Mouse (Mus musculus) MEL (cell line): Measurements from ENCODE around the gene Arhgef1.

Source experiments
- CTCF ChIP-seq, 3 experiments: IDR thresholded peaks in 2 of 3; conservative IDR thresholded peaks in 1 of 3; 2 replicates each; pipeline ENCODE4 v1.5.1; 2011 to 2012; ENCODE audit warnings: low read length in 3 of 3, low read depth in 2 of 3, mild to moderate bottlenecking in 2 of 3, improper control_type of control experiment in 1 of 3, inconsistent platforms in 1 of 3, mixed read lengths in 1 of 3, moderate library complexity in 1 of 3; ENCODE audit not compliant: control insufficient read depth in 1 of 3, insufficient read depth in 1 of 3, poor library complexity in 1 of 3, severe bottlenecking in 1 of 3
- EP300 ChIP-seq, 2 experiments: IDR thresholded peaks; 2 replicates each; pipeline ENCODE4 v1.6.1; 2011; ENCODE audit warnings: improper control_type of control experiment in 2 of 2, low read length in 2 of 2, low read depth in 1 of 2, mild to moderate bottlenecking in 1 of 2
- GATA1 ChIP-seq: IDR thresholded peaks from 2 replicates; pipeline ENCODE4 v1.6.1; 2011; ENCODE audit warnings: low read depth, low read length, improper control_type of control experiment
- HCFC1 ChIP-seq: IDR thresholded peaks from 2 replicates; pipeline ENCODE4 v1.6.1; 2012; ENCODE audit warnings: low read depth, mild to moderate bottlenecking, inconsistent platforms, low read length, improper control_type of control experiment, moderate library complexity
- MEF2A ChIP-seq: IDR thresholded peaks from 2 replicates; pipeline ENCODE4 v1.6.1; 2014; ENCODE audit warnings: low read depth, mild to moderate bottlenecking, inconsistent platforms, low read length, improper control_type of control experiment; ENCODE audit not compliant: poor library complexity, insufficient replicate concordance, severe bottlenecking; ENCODE audit errors: extremely low read depth
- POLR2A ChIP-seq, 2 experiments: IDR thresholded peaks; 2 replicates each; pipeline ENCODE4 v1.6.1; 2011 to 2012; ENCODE audit warnings: low read length in 2 of 2, mild to moderate bottlenecking in 2 of 2, control low read depth in 1 of 2, improper control_type of control experiment in 1 of 2, low read depth in 1 of 2, moderate library complexity in 1 of 2; ENCODE audit not compliant: control insufficient read depth in 1 of 2, insufficient read depth in 1 of 2, poor library complexity in 1 of 2
- RCOR1 ChIP-seq: IDR thresholded peaks from 2 replicates; pipeline ENCODE4 v1.6.1; 2012; ENCODE audit warnings: low read depth, mild to moderate bottlenecking, inconsistent platforms, low read length, improper control_type of control experiment
- TAL1 ChIP-seq: IDR thresholded peaks from 2 replicates; pipeline ENCODE4 v1.6.1; 2012; ENCODE audit warnings: mild to moderate bottlenecking, inconsistent platforms, low read length, moderate library complexity, mixed read lengths
- TBP ChIP-seq: IDR thresholded peaks from 2 replicates; pipeline ENCODE4 v1.8.0; 2011; ENCODE audit warnings: low read depth, low read length, improper control_type of control experiment
- USF1 ChIP-seq: IDR thresholded peaks from 2 replicates; pipeline ENCODE4 v1.6.1; 2014; ENCODE audit warnings: low read depth, mild to moderate bottlenecking, inconsistent platforms, low read length, improper control_type of control experiment, moderate library complexity
- ZMIZ1 ChIP-seq: IDR thresholded peaks from 2 replicates; pipeline ENCODE4 v1.6.1; 2012; ENCODE audit warnings: low read depth, mild to moderate bottlenecking, inconsistent platforms, low read length, improper control_type of control experiment, moderate library complexity

GRCm38 (mm10) chr7:24853695-24854094, 49.0 kb upstream of the Arhgef1 start:
- TF ChIP-seq CTCF (IDR thresholded peaks at IDR 0.05 in 2 of 3, conservative IDR thresholded peaks at IDR 0.05 in 1 of 3; ENCODE audit: control insufficient read depth in 1 of 3, insufficient read depth in 1 of 3, low read depth in 2 of 3, low read length in 3 of 3, poor library complexity in 1 of 3, severe bottlenecking in 1 of 3) = no peak
- TF ChIP-seq GATA1 = no peak
- peak; percentile 60; the same call in 1 of the 2 replicates for TF ChIP-seq TBP
- TF ChIP-seq HCFC1 = no peak
- TF ChIP-seq POLR2A (IDR thresholded peaks at IDR 0.05; ENCODE audit: control insufficient read depth in 1 of 2, insufficient read depth in 1 of 2, low read depth in 1 of 2, low read length in 2 of 2, poor library complexity in 1 of 2) = peak; percentile 43 to 53; a peak in 2 of 4 replicates
- peak; percentile 58 for TF ChIP-seq USF1
- no peak for TF ChIP-seq TAL1
- TF ChIP-seq MEF2A = no peak
- no peak for TF ChIP-seq ZMIZ1
- no peak for TF ChIP-seq EP300 (IDR thresholded peaks at IDR 0.05; ENCODE audit: low read depth in 1 of 2, low read length in 2 of 2)
- no peak for TF ChIP-seq RCOR1
